Mouse (Mus musculus) 3134 (cell line): ENCODE results near the gene Lpp.
A peak's percentile ranks its signal among the peaks of the same experiment; 100 is the strongest.

Experiments
- DNase-seq: peaks from one replicate; pipeline ENCODE4 v3.0.0-alpha.2; 2011; ENCODE audit warnings: low spot score; ENCODE audit not compliant: insufficient read length; ENCODE audit errors: extremely low read depth

Lpp gene

GRCm38 (mm10) chr16:24496635-24497034 is 103.3 kb downstream of the Lpp start:
- peak; percentile 66 for DNase-seq

- no peak for DNase-seq
Measured at GRCm38 (mm10) chr16:24497413-24497812, 104.1 kb downstream of the Lpp start.

DNA sequence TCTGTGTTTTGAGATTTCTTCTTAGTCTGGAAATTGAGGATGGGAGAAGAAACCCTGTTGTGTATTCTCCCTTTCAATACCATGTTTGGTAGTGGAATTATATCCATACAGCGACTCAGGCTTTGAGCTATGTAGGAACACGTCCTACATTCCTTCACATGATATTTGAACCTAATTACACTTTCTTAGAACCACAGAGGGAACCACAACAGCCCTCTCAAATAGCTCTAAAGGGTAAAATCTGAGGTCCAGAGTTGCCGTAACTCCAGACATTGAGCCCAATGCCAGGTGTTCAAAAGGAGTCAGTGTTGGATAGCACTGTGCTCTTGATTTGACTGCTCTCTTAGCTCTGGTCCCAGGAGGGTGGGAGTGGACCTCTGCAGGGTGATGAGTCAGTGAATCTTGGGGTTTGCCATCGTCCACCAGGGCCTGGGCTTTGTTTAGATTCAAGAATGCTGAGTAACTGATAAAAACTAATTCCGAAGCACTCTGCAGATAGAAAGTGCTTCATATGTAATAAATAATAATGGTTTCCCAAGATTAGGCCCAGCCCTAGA is 104.9 kb downstream of the Lpp start:
- DNase-seq: peak; percentile 77

DNA sequence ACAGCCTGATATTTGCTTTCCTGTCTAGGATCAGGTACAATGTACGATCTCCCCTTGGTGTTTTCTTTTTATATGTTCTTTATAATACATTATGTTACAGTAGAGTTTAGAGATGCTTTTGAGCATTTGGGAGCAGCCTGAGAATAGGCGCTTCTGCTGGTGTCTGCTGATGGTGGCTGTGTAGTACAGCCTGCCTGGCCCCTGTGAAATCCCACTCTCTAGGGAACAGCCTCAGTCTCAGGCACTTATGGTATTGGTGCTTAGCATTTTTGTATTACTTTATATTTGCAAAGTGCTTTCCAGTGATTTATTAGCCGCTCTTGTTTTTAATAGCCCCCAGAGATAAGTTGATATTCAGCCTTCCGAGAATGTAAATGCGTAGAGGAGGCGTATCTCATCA is 107.9 kb downstream of the Lpp start:
- no peak for DNase-seq

- DNase-seq: no peak
Measured at GRCm38 (mm10) chr16:24501628-24502294, 108.5 kb downstream of the Lpp start.

DNA sequence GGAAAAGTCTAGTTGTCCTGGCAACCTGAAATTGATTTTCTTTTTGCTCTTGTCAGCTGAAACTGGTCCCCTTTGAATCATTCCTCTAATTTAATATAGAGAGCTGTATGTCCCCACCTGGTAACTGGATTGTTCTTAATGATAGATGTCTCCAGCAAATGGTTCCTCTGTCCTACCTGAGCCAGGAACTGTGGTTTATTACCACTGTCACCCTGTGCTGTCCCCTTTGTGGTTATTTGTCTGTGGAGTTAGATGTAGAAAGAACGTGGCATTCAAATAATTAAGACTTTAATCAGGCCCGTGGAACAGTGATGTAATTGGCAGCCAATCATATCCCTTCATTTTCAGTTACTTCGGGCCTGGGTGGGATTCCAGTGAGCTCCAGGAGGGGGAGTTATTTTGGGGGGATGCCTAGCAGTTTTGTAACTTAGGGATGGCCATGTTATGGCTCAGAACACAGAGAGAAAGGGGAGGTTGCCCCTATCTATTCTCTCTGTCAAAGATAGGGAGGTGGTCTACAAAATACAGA is 109.1 kb downstream of the Lpp start:
- DNase-seq: no peak

GRCm38 (mm10) chr16:24504838-24505605 is 111.7 kb downstream of the Lpp start:
- no peak for DNase-seq

- no peak for DNase-seq
Measured at GRCm38 (mm10) chr16:24506237-24506636, 112.9 kb downstream of the Lpp start.

- no peak for DNase-seq
Measured at GRCm38 (mm10) chr16:24506740-24507139, 113.4 kb downstream of the Lpp start.

GRCm38 (mm10) chr16:24507927-24508540 is 114.7 kb downstream of the Lpp start:
- DNase-seq: peak; percentile 79

- no peak for DNase-seq
Measured at GRCm38 (mm10) chr16:24509100-24509812, 115.9 kb downstream of the Lpp start.

DNA sequence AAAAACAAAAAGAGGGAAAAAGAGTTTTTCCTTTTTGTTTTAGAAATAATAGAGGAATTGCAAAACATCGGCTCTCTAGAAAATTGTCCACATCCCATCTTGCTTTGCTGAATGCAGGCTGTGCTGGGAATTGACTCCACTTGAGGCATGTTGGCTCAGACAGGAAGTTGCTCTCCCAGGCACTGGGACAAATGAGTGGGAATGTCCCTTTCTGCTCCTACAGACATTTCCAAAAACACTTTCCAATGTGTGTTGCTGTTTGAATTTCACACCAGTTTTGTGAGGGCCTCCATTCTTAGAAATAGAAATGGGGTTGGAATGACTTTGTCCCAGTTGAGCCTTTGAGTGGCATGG is 116.5 kb downstream of the Lpp start:
- DNase-seq: no peak

GRCm38 (mm10) chr16:24513228-24513627 is 119.9 kb downstream of the Lpp start:
- DNase-seq: no peak

- DNase-seq: peak; percentile 60
Measured at GRCm38 (mm10) chr16:24514802-24515727, 121.8 kb downstream of the Lpp start.

GRCm38 (mm10) chr16:24516993-24517392 is 123.7 kb downstream of the Lpp start:
- no peak for DNase-seq

GRCm38 (mm10) chr16:24517501-24518042 is 124.3 kb downstream of the Lpp start:
- DNase-seq: no peak

DNA sequence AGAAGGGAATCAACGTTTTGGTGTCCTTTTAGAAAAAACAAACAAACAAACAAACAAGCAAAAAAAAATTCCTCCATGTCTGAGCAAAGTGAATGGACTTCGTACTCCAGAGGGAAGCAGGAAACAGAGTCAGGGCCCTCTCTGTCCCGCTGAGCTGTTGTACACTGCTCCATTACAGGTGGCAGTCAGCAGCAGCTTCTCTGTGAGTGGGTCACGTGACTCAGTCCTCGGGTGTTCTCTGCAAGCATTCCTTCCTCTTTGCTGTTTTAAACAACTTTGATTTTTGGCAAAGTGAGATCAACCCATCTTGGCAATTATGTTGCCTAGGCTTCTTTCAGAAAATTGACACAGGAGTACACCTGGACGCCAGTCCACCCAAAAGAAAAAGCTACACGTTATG is 125.5 kb downstream of the Lpp start:
- DNase-seq: no peak

DNA sequence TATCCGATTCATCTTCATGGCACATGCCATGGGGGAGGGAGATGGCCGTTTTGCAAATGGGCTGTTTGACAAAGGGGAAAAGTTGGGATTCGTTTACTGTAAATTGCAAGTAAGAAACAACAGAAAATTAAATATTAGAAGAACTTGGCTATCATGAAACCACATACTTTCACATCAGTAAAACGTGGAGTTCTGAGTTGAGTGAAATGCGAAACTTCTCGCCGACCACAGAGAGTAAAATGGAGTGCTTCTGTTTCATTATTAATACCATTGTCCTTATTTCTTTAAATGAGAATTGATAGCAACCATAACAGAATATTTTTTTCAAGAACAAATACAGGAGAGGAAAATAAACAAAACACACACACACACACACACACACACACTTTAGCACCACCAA is 133.9 kb downstream of the Lpp start:
- DNase-seq: no peak

DNA sequence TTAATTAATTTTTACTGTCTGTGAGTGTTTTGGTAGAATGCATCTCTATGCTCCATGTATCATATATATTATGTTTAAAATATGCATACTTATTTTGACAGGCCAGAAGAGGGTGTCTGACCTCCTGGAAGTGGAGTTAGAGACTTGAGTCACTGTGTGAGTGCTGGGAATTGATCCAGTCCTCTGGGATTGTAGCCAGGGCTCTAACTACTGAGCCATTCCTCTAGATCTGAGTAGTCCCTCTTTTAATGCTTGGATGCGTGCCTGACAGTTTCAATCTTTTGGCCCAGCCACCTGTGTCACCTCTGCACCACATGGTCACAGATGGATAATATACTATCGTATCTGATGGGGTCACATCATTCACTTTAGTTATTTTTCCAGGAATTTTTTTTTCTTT is 138.4 kb downstream of the Lpp start:
- DNase-seq: no peak
